Mouse (Mus musculus) embryo, embryonic 11.5 days (tissue): Measurements from ENCODE around the gene Timd2.
"Not testable (repeated sequence)": the region's sequence is repeated elsewhere in the genome, so short reads cannot be mapped to it uniquely, and the experiment has no call there.

Experiments used
- DNase-seq: peaks from one replicate; pipeline ENCODE4 v3.0.0-alpha.2; 2012; ENCODE audit warnings: low read depth, low spot score

The Timd2 gene

GRCm38 (mm10) chr11:46706664-46707356 lies at the start of gene Timd2:
Gene Timd2 (minus strand): TSS chr11:46707061.
- no peak for DNase-seq

DNA sequence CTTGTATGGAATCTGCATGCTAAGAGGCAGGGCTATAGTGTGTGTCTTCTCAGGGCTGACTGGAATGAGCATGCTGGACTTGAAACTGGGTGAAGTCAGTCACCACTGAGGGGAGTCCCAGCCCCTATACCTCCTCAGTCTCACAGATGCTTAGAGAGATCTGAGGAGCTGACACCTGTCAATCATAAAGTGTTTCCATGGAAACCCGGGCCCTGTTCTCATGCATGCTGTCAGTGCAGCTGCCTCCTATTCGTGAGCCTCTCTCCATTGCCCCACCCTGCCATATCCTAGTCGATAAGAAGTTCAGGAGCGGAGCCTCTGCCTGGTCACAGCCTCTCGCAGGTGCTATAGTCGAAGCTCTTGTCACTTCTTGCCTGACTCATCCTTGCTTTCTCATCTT lies 48.9 kb upstream of the Timd2 start:
- not testable (repeated sequence) for DNase-seq

- no peak for DNase-seq
These were observed 47.8 kb upstream of the Timd2 start for GRCm38 (mm10) chr11:46754669-46755068.

- DNase-seq: no peak
These were observed 46.8 kb upstream of the Timd2 start for GRCm38 (mm10) chr11:46753662-46754061.

DNA sequence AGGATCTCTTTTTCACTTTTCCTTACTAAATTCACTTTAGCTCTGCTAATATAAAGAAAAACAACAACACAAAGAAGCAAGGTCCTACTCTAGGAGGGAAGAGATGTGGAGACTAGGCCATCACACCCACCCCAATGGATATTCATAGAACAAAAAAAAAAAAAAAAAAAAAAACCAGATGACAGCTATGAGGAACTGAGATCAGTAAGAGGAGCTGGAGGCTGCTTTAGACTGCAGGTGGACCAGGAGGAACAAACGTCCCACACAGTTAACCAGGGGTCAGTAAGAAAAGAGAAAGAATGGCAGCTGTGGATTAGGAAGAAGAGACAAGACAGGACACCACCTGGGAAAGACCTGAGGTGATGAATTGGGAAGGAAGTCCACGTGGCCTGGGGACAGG lies 41.1 kb upstream of the Timd2 start:
- no peak for DNase-seq

- DNase-seq: no peak
These were observed 34.9 kb upstream of the Timd2 start for GRCm38 (mm10) chr11:46741716-46742115.

DNA sequence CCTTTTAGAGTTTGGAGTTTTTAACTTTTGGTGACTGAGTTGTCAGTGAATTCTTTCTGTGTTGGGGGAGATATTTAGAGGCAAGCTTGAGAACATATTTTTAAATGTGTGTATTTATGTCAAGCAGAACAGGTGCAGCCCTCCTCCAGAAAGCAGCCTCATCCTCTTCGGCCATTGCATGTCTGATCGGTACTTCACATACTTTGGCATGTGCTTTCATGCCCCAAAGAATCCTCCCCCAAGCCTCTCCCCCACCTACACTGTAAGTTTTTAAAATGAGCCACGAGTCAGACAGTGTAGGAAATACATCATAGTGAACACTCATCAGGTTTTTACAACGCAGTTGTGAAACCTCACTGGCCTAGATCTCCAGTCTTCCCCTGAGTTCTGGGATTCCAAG lies 34.0 kb upstream of the Timd2 start:
- DNase-seq: no peak

GRCm38 (mm10) chr11:46739501-46739900 lies 32.6 kb upstream of the Timd2 start:
- DNase-seq: no peak

DNA sequence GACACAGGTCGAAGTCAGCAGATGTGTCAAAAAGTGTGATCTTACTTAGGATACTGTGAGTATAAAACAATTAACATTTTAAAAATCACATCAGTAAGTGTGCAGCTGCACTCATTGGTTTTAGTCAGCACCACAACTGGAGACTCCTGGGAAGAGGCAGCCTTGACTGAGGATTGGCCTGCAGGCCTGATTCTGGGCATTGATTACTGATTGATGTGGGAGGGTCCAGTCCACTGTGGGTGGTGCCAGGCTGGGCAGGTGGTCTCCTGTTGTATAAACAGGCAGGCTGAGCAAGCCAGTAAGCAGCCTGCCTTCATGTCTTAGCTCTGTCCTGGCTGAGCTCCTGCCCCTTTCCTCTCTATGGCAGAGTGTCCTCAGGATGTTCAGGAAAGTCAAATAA lies 28.2 kb upstream of the Timd2 start, which contains the start of gene Havcr1:
Gene Havcr1, plus strand, starts transcription at position 5 of the 400 bp plus-strand sequence.
- not testable (repeated sequence) for DNase-seq

DNA sequence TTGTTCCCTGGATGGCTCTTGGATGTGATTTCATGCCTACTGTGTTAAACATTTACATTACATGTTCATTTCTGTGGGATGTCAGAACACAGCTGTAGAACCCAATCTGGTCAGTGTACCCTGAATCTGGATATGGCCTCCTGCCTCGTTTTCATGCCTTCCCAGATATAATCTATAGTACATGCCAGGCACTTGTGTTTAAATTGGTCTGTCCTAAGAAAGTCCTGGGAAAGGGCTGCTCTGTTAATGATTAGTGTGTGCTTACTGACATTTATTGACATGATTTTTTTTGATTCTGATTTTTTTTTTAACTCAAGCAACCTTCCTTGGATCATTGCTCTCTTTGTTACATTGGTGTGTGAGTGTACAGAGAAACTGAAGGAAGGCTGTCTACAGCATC lies 27.8 kb upstream of the Timd2 start:
- no peak for DNase-seq

DNA sequence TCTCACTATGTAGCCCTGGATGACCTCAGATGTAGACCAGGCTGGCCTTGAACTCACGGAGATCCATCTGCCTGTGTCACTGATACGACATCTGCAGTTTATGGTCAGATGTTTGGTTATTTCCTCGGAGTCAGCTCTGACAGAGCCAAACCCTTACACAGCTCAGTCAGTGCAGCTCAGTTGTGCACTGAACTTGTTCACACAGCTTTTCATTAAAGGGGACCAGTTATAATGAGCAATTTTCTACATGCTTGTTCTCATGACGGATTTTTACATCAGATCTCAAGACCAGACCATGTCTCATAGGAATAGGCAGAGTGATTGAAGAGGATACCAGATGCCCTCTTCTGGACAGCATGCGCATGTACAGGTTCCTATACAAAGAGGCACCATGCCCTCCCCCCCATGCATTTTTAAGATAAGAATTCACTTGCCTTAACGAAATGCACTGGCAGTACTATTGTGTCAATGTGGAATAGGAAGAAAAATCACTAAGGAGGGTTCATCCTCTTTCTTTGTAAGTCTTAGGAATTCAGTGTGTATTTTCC lies 26.5 kb upstream of the Timd2 start:
- DNase-seq: no peak

DNA sequence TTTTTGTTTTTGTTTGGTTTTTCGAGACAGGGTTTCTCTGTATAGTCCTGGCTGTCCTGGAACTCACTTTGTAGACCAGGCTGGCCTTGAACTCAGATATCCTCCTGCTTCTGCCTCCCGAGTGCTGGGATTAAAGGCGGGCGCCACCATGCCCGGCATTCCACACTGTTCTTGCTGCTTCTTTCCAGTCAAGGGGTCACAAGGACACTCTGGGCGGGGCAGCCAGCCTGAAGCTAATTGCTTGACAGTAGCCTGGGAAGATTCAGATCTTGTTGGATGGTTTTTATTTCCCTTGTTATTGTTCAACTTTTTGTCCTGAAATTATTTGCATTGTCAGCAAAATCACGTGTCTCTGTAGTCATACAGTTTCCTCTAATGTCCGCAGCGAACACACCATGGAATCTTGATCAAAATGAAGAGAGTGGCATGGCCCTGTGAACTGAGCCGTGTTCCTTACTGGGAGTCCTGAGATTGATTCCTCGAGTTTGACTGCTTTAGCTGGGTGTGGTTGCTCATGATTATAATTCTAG lies 24.7 kb upstream of the Timd2 start:
- DNase-seq: no peak

GRCm38 (mm10) chr11:46698830-46699229 lies 8.0 kb downstream of the Timd2 start:
- no peak for DNase-seq

DNA sequence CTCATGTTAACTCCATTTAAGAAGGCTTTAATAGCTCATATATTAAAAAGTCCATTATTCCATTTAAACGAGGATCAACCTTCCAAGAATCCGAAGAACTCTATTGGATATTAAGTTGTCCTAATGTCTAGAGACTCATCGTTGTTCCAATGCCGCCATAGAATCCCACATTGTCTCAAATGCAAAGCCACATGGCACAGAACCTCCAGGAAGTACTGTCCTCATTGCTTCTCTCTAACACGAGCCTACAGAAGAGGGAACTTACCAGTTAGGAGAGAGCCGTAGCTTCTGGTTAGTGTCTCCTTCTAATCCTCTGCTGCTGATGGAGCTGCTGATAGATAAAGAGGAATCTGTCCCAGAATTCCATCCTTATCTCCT lies 8.6 kb downstream of the Timd2 start:
- no peak for DNase-seq

DNA sequence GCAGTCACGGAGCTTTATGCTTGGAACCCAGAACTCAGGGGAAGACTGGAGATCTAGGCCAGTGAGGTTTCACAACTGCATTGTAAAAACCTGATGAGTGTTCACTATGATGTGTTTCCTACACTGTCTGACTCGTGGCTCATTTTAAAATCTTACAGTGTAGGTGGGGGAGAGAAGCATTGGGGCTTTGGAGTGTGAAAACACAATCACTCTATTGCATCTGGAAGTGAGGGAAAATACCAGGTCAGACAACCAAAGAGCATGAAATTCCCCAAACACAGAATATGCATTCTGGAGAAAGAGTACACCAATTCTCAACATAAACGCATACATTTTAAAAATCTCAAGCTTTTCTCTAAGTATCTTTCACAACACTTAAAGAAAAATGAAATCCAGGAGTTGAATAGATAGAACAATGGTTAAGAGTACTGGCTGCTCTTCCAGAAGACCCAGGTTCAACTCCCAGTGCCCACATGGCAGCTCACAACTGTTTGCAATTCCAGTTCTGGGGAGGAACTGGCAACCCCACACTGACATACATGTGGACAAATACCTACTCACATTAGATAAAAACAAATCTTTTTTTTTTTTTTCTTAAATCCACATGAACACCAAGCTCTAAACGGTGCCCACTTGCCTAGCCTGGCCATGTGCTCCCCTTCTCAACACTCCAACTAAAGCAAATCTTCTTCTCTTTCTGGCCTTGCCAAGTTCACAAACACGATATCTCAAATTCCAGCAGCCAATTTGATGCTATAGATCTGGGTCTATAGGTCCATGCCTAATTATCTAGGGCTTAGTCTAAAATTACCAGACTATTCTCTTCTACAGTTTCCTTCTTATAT lies 9.2 kb downstream of the Timd2 start:
- no peak for DNase-seq

DNA sequence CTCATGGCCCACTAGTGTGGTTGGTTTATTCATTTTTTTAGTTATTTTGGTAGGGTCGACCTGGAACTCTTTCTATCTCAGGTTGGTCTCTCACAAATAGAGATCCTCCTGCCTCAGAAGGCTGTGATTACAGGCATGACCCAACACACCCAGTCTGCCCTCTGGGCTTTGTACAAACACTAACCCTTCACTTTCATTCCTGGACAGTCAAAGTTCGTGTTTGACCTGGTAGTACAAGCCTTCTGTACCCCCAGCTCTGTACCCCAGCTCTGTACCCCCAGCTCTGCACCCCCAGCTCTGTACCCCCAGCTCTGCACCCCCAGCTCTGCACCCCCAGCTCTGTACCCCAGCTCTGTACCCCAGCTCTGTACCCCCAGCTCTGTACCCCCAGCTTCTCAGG lies 11.0 kb downstream of the Timd2 start:
- DNase-seq: not testable (repeated sequence)

GRCm38 (mm10) chr11:46690136-46690535 lies 16.7 kb downstream of the Timd2 start:
- no peak for DNase-seq

DNA sequence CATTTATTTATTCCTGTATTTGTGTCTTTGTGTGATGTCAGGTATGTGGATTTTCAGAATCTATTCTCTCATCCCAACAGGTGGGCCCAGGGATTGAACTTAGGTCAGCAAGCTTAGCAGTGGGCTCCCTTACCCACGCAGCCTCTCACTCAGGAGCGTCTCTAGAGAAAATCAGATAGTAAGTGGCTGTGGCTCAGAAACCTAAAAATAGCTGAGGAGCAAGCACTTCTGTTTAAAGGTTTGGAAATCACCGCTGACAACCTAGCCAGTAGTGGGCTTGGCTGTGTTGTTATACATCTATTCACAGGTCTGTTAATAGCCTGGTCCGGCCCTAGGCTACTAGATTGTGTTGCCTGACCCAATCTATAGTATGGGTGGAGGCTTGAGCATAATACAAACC lies 23.1 kb downstream of the Timd2 start:
- DNase-seq: no peak

GRCm38 (mm10) chr11:46682842-46683241 lies 24.0 kb downstream of the Timd2 start:
- DNase-seq: no peak

DNA sequence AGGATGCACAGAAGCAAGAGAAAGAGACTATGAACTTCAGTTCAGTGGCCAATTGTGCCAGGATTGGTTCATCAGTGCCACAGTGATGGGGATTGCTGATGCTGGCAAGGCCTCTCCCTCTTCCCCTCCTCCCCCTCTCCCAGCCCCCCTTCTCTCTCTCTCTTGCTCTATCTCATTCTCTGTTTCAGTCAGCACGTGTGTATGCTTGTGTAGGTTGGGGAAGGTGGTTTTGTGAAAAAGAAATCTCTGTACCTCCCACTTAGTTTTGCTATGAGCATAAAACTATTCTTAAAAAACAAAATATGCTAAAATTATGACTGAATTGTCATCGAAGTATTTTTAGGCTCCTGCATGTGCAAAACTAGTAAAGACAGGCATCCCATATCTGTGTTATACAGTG lies 38.9 kb downstream of the Timd2 start:
- no peak for DNase-seq

DNA sequence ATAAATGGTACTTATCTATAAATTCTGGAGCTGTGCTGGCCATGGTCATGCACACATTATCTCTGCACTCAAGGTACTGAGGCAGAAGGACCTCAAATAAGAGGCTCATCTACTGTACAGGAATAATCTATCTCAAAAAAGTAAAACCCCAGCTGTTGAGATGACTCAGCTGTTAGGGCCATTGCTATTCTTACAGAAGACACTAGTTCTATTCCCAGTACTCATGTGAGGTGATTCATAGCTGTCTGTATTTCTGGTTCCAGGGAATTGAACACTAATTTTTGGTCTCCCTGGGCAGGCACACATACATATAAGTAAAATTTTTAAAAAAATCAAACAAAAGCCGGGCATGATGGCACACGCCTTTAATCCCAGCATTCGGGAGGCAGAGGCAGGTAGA lies 39.8 kb downstream of the Timd2 start:
- DNase-seq: no peak
